In the genomic region with DNA sequence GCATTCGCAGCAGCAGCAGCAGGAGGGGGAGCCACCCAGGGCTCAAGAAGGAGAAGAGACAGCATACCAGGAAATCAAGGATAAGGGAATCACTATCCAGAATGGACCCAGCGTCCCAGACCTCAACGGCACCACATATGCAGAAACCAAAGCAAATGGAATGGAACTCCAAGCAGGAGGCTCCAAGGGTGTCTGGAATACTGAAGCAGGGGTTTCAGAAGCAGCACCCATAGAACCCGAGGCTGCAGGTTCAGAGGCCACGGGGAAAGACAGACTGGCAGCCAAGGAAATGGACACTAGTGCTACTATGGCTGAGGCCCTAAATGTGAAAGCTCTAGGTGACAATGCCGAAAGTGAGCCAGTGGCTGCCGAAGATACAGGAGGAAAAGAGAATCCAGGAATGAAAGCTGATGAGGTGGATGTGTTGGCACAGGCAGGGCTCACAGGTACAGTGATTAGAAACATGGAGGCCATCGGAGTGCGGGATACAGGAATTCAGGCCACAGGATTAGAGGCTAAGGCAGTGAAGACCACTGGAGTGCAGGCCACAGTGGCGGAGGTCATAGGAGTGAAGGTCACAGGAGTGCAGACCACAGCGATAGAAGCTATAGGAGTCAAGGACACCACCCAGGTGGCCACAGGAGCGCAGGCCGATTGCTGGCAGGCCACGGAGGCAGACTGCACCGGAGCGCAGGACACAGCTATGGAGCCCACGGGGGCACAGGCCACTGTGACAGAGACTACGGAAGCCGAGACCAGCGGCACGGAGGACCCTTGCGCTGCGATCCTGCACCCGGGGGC, we compare ENCODE assay signal across 8 mouse cellular contexts. TPM values are rescaled to one million over a fixed set of nuclear protein-coding genes. Genes with fewer than 3 reads are reported as not detected.
A peak's percentile ranks its signal among the peaks of the same experiment; 100 is the strongest.
DNase-seq lines count a peak whose midpoint lies in the region; ATAC-seq and TF ChIP-seq lines count a peak whose summit lies in the region.

No protein-coding gene starts in this region.

- peak overlapping the region; percentile 69 for H3K4me2 ChIP-seq in hindbrain, embryonic 11.5 days (replicated peaks; ENCODE audit: low read depth, low read length)
- peak overlapping the region; percentile 79 for H3K4me2 ChIP-seq in midbrain, embryonic 11.5 days

- 12% methylated on average over 24 of the region's 24 CpGs for WGBS in liver, adult 2 months
- 27% methylated on average over 22 of the region's 24 CpGs for WGBS in hindbrain, embryonic 11.5 days
- WGBS in midbrain, embryonic 11.5 days: 21% methylated on average over 24 of the region's 24 CpGs

- no peak for TF ChIP-seq POLR2A in liver, adult 2 months (IDR thresholded peaks at IDR 0.05; ENCODE audit: extremely low read depth, insufficient read depth, low read length)

- H3K4me1 ChIP-seq in liver, adult 2 months (ENCODE audit: control insufficient read depth, insufficient read depth, low read length): peaks cover 8% of the 10 kb centered on the region
- peaks cover 8% of the 10 kb centered on the region for H3K4me1 ChIP-seq in brown adipose tissue, adult 24 weeks (ENCODE audit: control insufficient read depth, insufficient read depth, insufficient read length, low read length)
- H3K4me1 ChIP-seq in hindbrain, embryonic 11.5 days (replicated peaks; ENCODE audit: control insufficient read depth, insufficient read depth, low read length): peaks cover 8% of the 10 kb centered on the region
- H3K4me1 ChIP-seq in midbrain, embryonic 11.5 days (ENCODE audit: control insufficient read depth, insufficient read depth, low read length): peaks cover 9% of the 10 kb centered on the region

- no peaks in the 10 kb centered on the region for H3K79me2 ChIP-seq in liver, adult 2 months (ENCODE audit: control insufficient read depth, insufficient read depth, low read length)

- H3K27ac ChIP-seq in liver, adult 2 months (replicated peaks; ENCODE audit: insufficient read depth, low read depth, low read length): peak overlapping the region; percentile 79
- peak overlapping the region; percentile 62 for H3K27ac ChIP-seq in brown adipose tissue, adult 24 weeks (replicated peaks; ENCODE audit: low read depth, low read length)
- peak overlapping the region; percentile 91 for H3K27ac ChIP-seq in hindbrain, embryonic 11.5 days (ENCODE audit: low read depth, low read length)
- H3K27ac ChIP-seq in midbrain, embryonic 11.5 days (ENCODE audit: low read depth, low read length): peak overlapping the region; percentile 91

- peak overlapping the region; percentile 80 for H3K4me3 ChIP-seq in liver, adult 2 months (ENCODE audit: insufficient read depth, low read depth, low read length)
- H3K4me3 ChIP-seq in brown adipose tissue, adult 24 weeks (ENCODE audit: insufficient read depth, low read depth, low read length): peak overlapping the region; percentile 77
- peak overlapping the region; percentile 52 for H3K4me3 ChIP-seq in hindbrain, embryonic 11.5 days (ENCODE audit: low read depth, low read length)
- peak overlapping the region; percentile 64 for H3K4me3 ChIP-seq in midbrain, embryonic 11.5 days (ENCODE audit: low read depth, low read length)

- TF ChIP-seq CTCF in liver, adult 2 months (IDR thresholded peaks at IDR 0.05; ENCODE audit: low read depth, low read length): no peak

- peak overlapping the region; percentile 93 for H3K9ac ChIP-seq in liver, adult 2 months (ENCODE audit: low read depth, low read length)
- H3K9ac ChIP-seq in hindbrain, embryonic 11.5 days (ENCODE audit: low read depth, low read length): peak overlapping the region; percentile 75
- peak overlapping the region; percentile 88 for H3K9ac ChIP-seq in midbrain, embryonic 11.5 days (ENCODE audit: low read length)

- H3K9me3 ChIP-seq in hindbrain, embryonic 11.5 days (ENCODE audit: control insufficient read depth, low read length): no peaks in the 10 kb centered on the region
- no peaks in the 10 kb centered on the region for H3K9me3 ChIP-seq in midbrain, embryonic 11.5 days (ENCODE audit: control insufficient read depth, low read length)

- DNase-seq in liver, adult 2 months (ENCODE audit: extremely low read depth, low read depth, low spot score): peak; percentile 33
- no peak for DNase-seq in liver
- no peak for DNase-seq in hindbrain, embryonic 11.5 days (ENCODE audit: low spot score)
- no peak for DNase-seq in midbrain, embryonic 11.5 days (ENCODE audit: low spot score, missing footprints)
- no peak for DNase-seq in layer of hippocampus, adult 18-20 months (ENCODE audit: low spot score in 2 of 2)
- DNase-seq in cerebellum, adult 9-10 months: no peak
- DNase-seq in gastrocnemius, postnatal 4 days (ENCODE audit: low spot score in 2 of 2): no peak

- no peaks in the 10 kb centered on the region for H3K36me3 ChIP-seq in liver, adult 2 months (ENCODE audit: control insufficient read depth, insufficient read depth, low read length)
- H3K36me3 ChIP-seq in hindbrain, embryonic 11.5 days (ENCODE audit: control insufficient read depth, insufficient read depth, low read length): no peaks in the 10 kb centered on the region
- H3K36me3 ChIP-seq in midbrain, embryonic 11.5 days (ENCODE audit: control insufficient read depth, insufficient read depth, low read length): no peaks in the 10 kb centered on the region

- no peak; the same call in none of the 2 replicates for ATAC-seq in hindbrain, embryonic 11.5 days (ENCODE audit: low FRiP score)
- ATAC-seq in midbrain, embryonic 11.5 days (ENCODE audit: low FRiP score): no peak

- no peaks in the 10 kb centered on the region for H3K27me3 ChIP-seq in liver, adult 2 months (ENCODE audit: control insufficient read depth, insufficient read depth, low read length)
- no peaks in the 10 kb centered on the region for H3K27me3 ChIP-seq in hindbrain, embryonic 11.5 days (ENCODE audit: control insufficient read depth, insufficient read depth, low read length)
- H3K27me3 ChIP-seq in midbrain, embryonic 11.5 days (ENCODE audit: control insufficient read depth, insufficient read depth, low read length): no peaks in the 10 kb centered on the region

RNA-seq across cellular contexts. Expression of gene Gm10778, which starts 6.0 kb away (rescaled TPM):
- 1.8 and 2.5 TPM in 2 replicates for total RNA-seq in liver, adult 2 months (2014; rRNA removed)
- 0.16 and 0.18 TPM in 2 replicates for polyA plus RNA-seq in liver, adult 2 months (2012; rRNA removed)
- polyA plus RNA-seq in brown adipose tissue, adult 24 weeks (2012; ENCODE audit: insufficient read depth, insufficient read length, missing spikeins): 1.0 and 1.5 TPM in 2 replicates
- polyA plus RNA-seq in hindbrain, embryonic 11.5 days (2014; fragmentation: Nextera tagmentation; extraction: Ambion mirVana): 5.9 and 6.9 TPM in 2 replicates
- 6.5 and 6.7 TPM in 2 replicates for polyA plus RNA-seq in midbrain, embryonic 11.5 days (2014; fragmentation: Nextera tagmentation; extraction: Ambion mirVana)
- 1 to 10 TPM; 3.5 to 3.8 TPM for total RNA-seq in layer of hippocampus, adult 18-20 months (2021)
- total RNA-seq in gastrocnemius, postnatal 4 days (2021): 1 to 10 TPM; 2.6 to 3.1 TPM

RNA-seq across cellular contexts. Expression of gene Ankrd24, which starts 14.5 kb away (rescaled TPM):
- 5.6 and 6.6 TPM in 2 replicates for total RNA-seq in liver, adult 2 months (2014; rRNA removed)
- 12.8 and 19.5 TPM in 2 replicates for polyA plus RNA-seq in liver, adult 2 months (2012; rRNA removed)
- 12.6 and 12.9 TPM in 2 replicates for polyA plus RNA-seq in brown adipose tissue, adult 24 weeks (2012; ENCODE audit: insufficient read depth, insufficient read length, missing spikeins)
- polyA plus RNA-seq in hindbrain, embryonic 11.5 days (2014; fragmentation: Nextera tagmentation; extraction: Ambion mirVana): 2.7 and 4.4 TPM in 2 replicates
- 4.2 and 4.6 TPM in 2 replicates for polyA plus RNA-seq in midbrain, embryonic 11.5 days (2014; fragmentation: Nextera tagmentation; extraction: Ambion mirVana)
- total RNA-seq in layer of hippocampus, adult 18-20 months (2021): 10 to 100 TPM; 36.9 to 37.8 TPM
- total RNA-seq in gastrocnemius, postnatal 4 days (2021): 10 to 100 TPM; 16.0 to 17.7 TPM

RNA-seq across cellular contexts. Expression of gene Sirt6, which starts 15.3 kb away (rescaled TPM):
- 1.5 and 1.6 TPM in 2 replicates for total RNA-seq in liver, adult 2 months (2014; rRNA removed)
- 5.4 and 9.2 TPM in 2 replicates for polyA plus RNA-seq in liver, adult 2 months (2012; rRNA removed)
- polyA plus RNA-seq in brown adipose tissue, adult 24 weeks (2012; ENCODE audit: insufficient read depth, insufficient read length, missing spikeins): 3.2 and 4.5 TPM in 2 replicates
- 40.6 and 42.2 TPM in 2 replicates for polyA plus RNA-seq in hindbrain, embryonic 11.5 days (2014; fragmentation: Nextera tagmentation; extraction: Ambion mirVana)
- polyA plus RNA-seq in midbrain, embryonic 11.5 days (2014; fragmentation: Nextera tagmentation; extraction: Ambion mirVana): 36.6 and 38.9 TPM in 2 replicates
- total RNA-seq in layer of hippocampus, adult 18-20 months (2021): 10 to 100 TPM; 24.8 to 26.7 TPM
- total RNA-seq in gastrocnemius, postnatal 4 days (2021): 10 to 100 TPM; 13.6 to 18.2 TPM

RNA-seq across cellular contexts. Expression of gene BC025920, which starts 36.8 kb away (rescaled TPM):
- 0.55 and 0.67 TPM in 2 replicates for total RNA-seq in liver, adult 2 months (2014; rRNA removed)
- polyA plus RNA-seq in liver, adult 2 months (2012; rRNA removed): 0.29 and 0.56 TPM in 2 replicates
- 4.1 and 8.7 TPM in 2 replicates for polyA plus RNA-seq in brown adipose tissue, adult 24 weeks (2012; ENCODE audit: insufficient read depth, insufficient read length, missing spikeins)
- 0.77 and 1.2 TPM in 2 replicates for polyA plus RNA-seq in hindbrain, embryonic 11.5 days (2014; fragmentation: Nextera tagmentation; extraction: Ambion mirVana)
- polyA plus RNA-seq in midbrain, embryonic 11.5 days (2014; fragmentation: Nextera tagmentation; extraction: Ambion mirVana): 0.47 and 0.89 TPM in 2 replicates
- 1 to 10 TPM; 3.6 to 3.8 TPM for total RNA-seq in layer of hippocampus, adult 18-20 months (2021)
- total RNA-seq in gastrocnemius, postnatal 4 days (2021): 1 to 10 TPM; 1.2 to 1.7 TPM

RNA-seq across cellular contexts. Expression of gene Tle6, which starts 42.0 kb away (rescaled TPM):
- total RNA-seq in liver, adult 2 months (2014; rRNA removed): 0.94 and 1.6 TPM in 2 replicates
- polyA plus RNA-seq in liver, adult 2 months (2012; rRNA removed): 3.5 and 4.2 TPM in 2 replicates
- polyA plus RNA-seq in brown adipose tissue, adult 24 weeks (2012; ENCODE audit: insufficient read depth, insufficient read length, missing spikeins): 3.3 TPM in 1 of 2 replicates, not detected in the other
- 5.1 and 7.7 TPM in 2 replicates for polyA plus RNA-seq in hindbrain, embryonic 11.5 days (2014; fragmentation: Nextera tagmentation; extraction: Ambion mirVana)
- 4.6 and 6.0 TPM in 2 replicates for polyA plus RNA-seq in midbrain, embryonic 11.5 days (2014; fragmentation: Nextera tagmentation; extraction: Ambion mirVana)
- total RNA-seq in layer of hippocampus, adult 18-20 months (2021): 1 to 10 TPM; 2.6 to 4.1 TPM
- 1 to 10 TPM; 5.2 to 6.6 TPM for total RNA-seq in gastrocnemius, postnatal 4 days (2021)
